Mouse (Mus musculus): ENCODE results near the gene Gm10188. TPM values are rescaled to one million over a fixed set of nuclear protein-coding genes. Genes with fewer than 3 reads are reported as not detected.

The Gm10188 gene
- total RNA-seq, 2 experiments from 2014 or later, result not detected

DNA sequence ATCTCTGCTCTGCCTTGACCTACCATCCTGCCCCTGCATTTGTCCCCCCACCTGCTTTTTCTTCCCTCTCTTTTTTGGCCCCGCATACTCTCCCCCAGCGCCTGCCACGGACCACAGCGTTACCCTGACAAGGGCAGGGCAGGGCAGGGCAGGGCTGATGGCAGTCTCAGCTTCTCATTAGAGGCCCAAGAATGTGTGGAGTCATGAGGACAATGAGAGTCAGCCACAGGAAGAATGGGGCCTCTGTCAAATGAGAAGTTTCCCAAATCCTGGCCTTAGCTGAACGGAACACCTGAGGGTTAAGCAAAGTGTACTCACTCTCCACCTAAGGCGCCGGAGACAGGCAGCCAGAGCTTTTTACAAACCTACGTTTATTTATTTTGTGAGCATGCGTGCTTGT, 34.5 kb downstream of the Gm10188 start:
- no peak for DNase-seq (ENCODE audit: low spot score in 2 of 2)

- no peak for DNase-seq (ENCODE audit: low spot score in 2 of 2)
These were observed 34.9 kb downstream of the Gm10188 start for GRCm38 (mm10) chr1:132194624-132195023.

- no peak for DNase-seq (ENCODE audit: low spot score in 2 of 2)
These were observed 35.8 kb downstream of the Gm10188 start for GRCm38 (mm10) chr1:132193806-132194205.

- DNase-seq (ENCODE audit: low spot score in 2 of 2), result no peak
These were observed 37.5 kb downstream of the Gm10188 start for GRCm38 (mm10) chr1:132191786-132192680.

DNA sequence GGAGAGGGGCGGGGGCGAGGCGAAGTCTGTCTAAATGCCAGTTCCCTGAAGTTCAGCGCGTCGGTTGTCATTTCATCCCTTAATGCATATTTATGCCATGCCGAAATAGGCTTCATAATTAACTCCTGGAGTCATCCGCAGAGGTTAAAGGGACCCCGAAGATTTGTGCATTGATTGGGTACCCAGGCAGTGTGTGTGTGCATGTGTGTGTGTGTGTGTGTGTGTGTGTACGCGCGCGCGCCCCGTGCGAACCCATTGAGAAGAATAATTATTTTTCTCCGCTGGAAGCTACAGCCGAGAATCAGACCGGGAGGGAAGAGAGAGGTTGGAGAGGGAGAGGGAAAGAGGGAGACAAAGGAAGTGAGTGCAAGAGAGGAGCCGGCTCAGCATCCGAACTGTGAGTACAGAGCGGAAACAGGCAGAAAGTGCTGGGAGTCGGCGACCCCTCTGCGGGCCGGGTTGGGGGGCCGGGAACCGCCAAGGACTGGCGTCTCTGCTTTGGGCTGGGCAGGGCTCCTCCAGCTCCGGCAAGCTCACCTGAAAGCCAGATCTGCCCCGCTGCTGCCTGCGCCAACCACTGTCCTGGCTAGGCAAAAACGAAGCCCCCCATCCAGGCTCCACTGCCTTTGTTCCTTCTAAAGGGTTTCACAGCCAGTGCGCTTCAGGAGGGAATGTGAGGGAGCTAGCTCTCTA, 38.3 kb downstream of the Gm10188 start, which contains the start of the genes Lemd1 and AC124108.1:
Gene Lemd1 (plus strand): TSS at position 339 of the 693 bp plus-strand sequence.
Gene AC124108.1 (plus strand): TSS at position 365 of the 693 bp plus-strand sequence.
- DNase-seq (ENCODE audit: low spot score in 2 of 2), result no peak

GRCm38 (mm10) chr1:132190621-132191092, 38.9 kb downstream of the Gm10188 start:
- DNase-seq (ENCODE audit: low spot score in 2 of 2), result no peak

- no peak for DNase-seq (ENCODE audit: low spot score in 2 of 2)
These were observed 39.5 kb downstream of the Gm10188 start for GRCm38 (mm10) chr1:132190040-132190513.

- DNase-seq (ENCODE audit: low spot score in 2 of 2), result no peak
These were observed 40.3 kb downstream of the Gm10188 start for GRCm38 (mm10) chr1:132189231-132189630.

GRCm38 (mm10) chr1:132188442-132189066, 41.0 kb downstream of the Gm10188 start:
- no peak for DNase-seq (ENCODE audit: low spot score in 2 of 2)

GRCm38 (mm10) chr1:132186303-132186702, 43.3 kb downstream of the Gm10188 start:
- DNase-seq (ENCODE audit: low spot score in 2 of 2), result no peak

Small RNA genes within 50 kb of the gene (microRNA-seq; reads per million reads assigned to microRNA genes)
- gene Mir135b, result 3.4 reads per million, percentile 10 among the genes with 10 or more reads in this experiment

Other genes starting within 250 kb of the Gm10188 start
- 10 to 100 TPM; 89.7 to 91.0 TPM for gene Elk4, start 222.2 kb downstream of the Gm10188 start, total RNA-seq (2021)
- gene Mfsd4a, start 161.7 kb downstream of the Gm10188 start, total RNA-seq (2021), result 1 to 10 TPM; 1.7 to 2.5 TPM
- 1 to 10 TPM in 1 of 2 experiments, under 1 TPM in 1; 0.96 to 1.7 TPM for gene Cdk18, start 90.1 kb downstream of the Gm10188 start, total RNA-seq (2021)
- gene Lemd1, start 38.3 kb downstream of the Gm10188 start, total RNA-seq (2021), result under 1 TPM; 0.62 to 0.64 TPM
- gene AC124108.1, start 38.3 kb downstream of the Gm10188 start, total RNA-seq (2021), result under 1 TPM; 0.49 to 0.57 TPM
- under 1 TPM; 0.49 to 0.98 TPM for gene Klhdc8a, start 68.9 kb upstream of the Gm10188 start, total RNA-seq (2021)
- 1 to 10 TPM; 2.8 to 2.9 TPM for gene Nuak2, start 86.4 kb upstream of the Gm10188 start, total RNA-seq (2021)
- 10 to 100 TPM; 27.0 to 29.6 TPM for gene Tmcc2, start 161.5 kb upstream of the Gm10188 start, total RNA-seq (2021)
- gene Dstyk, start 187.8 kb upstream of the Gm10188 start, total RNA-seq (2021), result 10 to 100 TPM; 20.9 to 22.0 TPM
- gene Rbbp5, start 247.6 kb upstream of the Gm10188 start, total RNA-seq (2021), result 10 to 100 TPM; 24.8 to 25.0 TPM

Data from gastrocnemius, postnatal 4 days (tissue).